Mouse (Mus musculus): ENCODE results near the gene Vmn1r206. TPM values are rescaled to one million over a fixed set of nuclear protein-coding genes. Genes with fewer than 3 reads are reported as not detected.

Gene Vmn1r206
- not detected for total RNA-seq (2023)

GRCm38 (mm10) chr13:22624151-22624550, at the start of gene Vmn1r206:
Gene Vmn1r206 (minus strand): TSS chr13:22624251.

DNA sequence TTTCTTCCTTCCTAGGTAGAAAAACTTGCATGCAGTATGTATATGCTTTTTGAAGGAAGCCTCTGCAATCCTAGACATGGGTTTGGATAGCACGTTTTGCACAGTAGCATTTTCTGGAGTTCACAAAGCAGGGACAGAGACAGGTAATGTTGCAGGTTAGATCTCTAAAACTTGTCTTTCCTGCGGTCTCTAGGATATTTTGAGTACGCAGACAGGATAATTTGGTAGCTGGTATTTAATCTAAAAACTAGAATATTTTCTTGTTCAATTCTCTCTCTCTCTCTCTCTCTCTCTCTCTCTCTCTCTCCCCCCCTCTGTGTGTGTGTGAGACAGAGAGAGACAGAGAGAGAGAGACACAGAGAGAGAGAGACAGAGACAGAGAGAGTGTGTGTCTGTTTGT, 31.2 kb downstream of the Vmn1r206 start, which contains the start of gene Vmn1r205:
TSS of gene Vmn1r205 (minus strand) at position 101 of the 400 bp plus-strand sequence.

Other genes starting within 250 kb of the Vmn1r206 start
- gene Vmn1r199, start 244.4 kb downstream of the Vmn1r206 start, total RNA-seq (2023), result not detected
- gene Vmn1r200, start 233.9 kb downstream of the Vmn1r206 start, total RNA-seq (2023), result not detected
- not detected for gene Vmn1r201, start 152.3 kb downstream of the Vmn1r206 start, total RNA-seq (2023)
- not detected for gene Vmn1r202, start 118.9 kb downstream of the Vmn1r206 start, total RNA-seq (2023)
- not detected for gene Vmn1r203, start 106.1 kb downstream of the Vmn1r206 start, total RNA-seq (2023)
- gene Vmn1r204, start 71.1 kb downstream of the Vmn1r206 start, total RNA-seq (2023), result not detected
- gene Vmn1r205, start 31.3 kb downstream of the Vmn1r206 start, total RNA-seq (2023), result not detected
- not detected for gene Vmn1r207-ps, start 105.4 kb upstream of the Vmn1r206 start, total RNA-seq (2023)
- not detected for gene Vmn1r208, start 153.1 kb upstream of the Vmn1r206 start, total RNA-seq (2023)
- gene Vmn1r209, start 185.4 kb upstream of the Vmn1r206 start, total RNA-seq (2023), result not detected
- gene Vmn1r210, start 207.1 kb upstream of the Vmn1r206 start, total RNA-seq (2023), result not detected
- gene Vmn1r211, start 233.3 kb upstream of the Vmn1r206 start, total RNA-seq (2023), result not detected

All from CD8-positive naive resting alpha-beta T cell, adult 57 days (primary cell).